Comparison of ENCODE assay signal across 8 mouse cellular contexts in the genomic region with DNA sequence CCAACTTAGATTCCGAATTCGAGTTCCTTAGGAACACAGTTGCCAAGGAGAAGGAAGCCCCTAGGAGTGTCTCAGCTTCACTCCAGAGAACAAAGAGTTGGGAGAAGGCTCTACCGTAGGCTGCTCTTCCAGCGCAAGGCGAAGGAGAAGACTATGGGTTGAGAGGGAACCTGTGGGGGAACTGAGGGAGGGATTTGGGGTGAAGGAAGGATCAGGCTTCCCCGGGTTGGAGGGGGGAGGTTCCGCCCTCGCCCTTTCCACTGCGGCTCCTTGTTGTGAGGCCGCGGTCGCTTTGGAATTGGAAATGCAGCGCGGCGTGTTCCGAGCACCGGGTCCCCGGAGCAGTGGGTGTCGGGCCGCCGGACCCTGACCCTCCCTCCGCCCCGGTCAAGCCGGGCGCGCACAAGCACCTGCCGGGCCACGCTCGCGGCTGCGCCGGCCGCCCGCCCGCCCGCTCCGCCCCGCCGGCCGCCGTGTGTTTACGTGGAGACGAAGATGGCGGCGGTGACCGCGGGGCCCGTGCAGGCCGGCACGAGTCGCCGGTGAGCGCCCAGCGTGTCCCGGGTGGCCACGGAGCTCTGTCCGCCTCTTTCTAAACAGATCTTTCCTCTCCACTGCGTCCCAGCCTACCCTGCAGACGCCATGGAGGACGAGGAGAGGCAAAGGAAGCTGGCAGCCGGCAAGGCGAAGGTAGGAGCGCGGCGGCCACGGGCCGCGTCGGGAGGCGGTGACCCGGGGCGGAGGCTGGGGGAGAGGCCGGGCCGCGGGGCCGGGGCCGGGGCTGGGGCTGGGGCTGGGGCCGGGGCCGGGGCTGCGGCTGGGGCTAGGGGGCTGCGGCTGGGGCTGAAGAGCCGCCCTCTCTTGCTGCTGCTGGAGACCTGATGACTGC. TPM values are rescaled to one million over a fixed set of nuclear protein-coding genes. Genes with fewer than 3 reads are reported as not detected.
DNase-seq lines count a peak whose midpoint lies in the region; ATAC-seq and TF ChIP-seq lines count a peak whose summit lies in the region.

Gene Akap9 (plus strand): TSS at position 254 of the 889 bp plus-strand sequence.

- under 1% methylated on average over 61 of the region's 82 CpGs for WGBS in forebrain, embryonic 16.5 days
- WGBS in lung, embryonic 16.5 days = under 1% methylated on average over 48 of the region's 82 CpGs

- no peaks in the 10 kb centered on the region for H3K9me3 ChIP-seq in MEL (replicated peaks; ENCODE audit: insufficient read depth, low read length)
- H3K9me3 ChIP-seq in forebrain, embryonic 16.5 days (ENCODE audit: control insufficient read depth, low read length) = no peaks in the 10 kb centered on the region
- no peaks in the 10 kb centered on the region for H3K9me3 ChIP-seq in lung, embryonic 16.5 days (ENCODE audit: control insufficient read depth, low read length)

- TF ChIP-seq RAD21 in MEL (IDR thresholded peaks at IDR 0.05; ENCODE audit: low read depth, low read length) = no peak

- H3K27me3 ChIP-seq in MEL (ENCODE audit: control insufficient read depth in 1 of 2, insufficient read depth in 2 of 2, low read length in 2 of 2) = no peaks in the 10 kb centered on the region
- H3K27me3 ChIP-seq in forebrain, embryonic 16.5 days (replicated peaks; ENCODE audit: control insufficient read depth, insufficient read depth, low read length) = no peaks in the 10 kb centered on the region
- H3K27me3 ChIP-seq in lung, embryonic 16.5 days (ENCODE audit: control insufficient read depth, insufficient read depth, low read depth, low read length) = no peaks in the 10 kb centered on the region

- H3K79me2 ChIP-seq in MEL (ENCODE audit: control insufficient read depth, insufficient read depth, low read length, poor library complexity) = peaks cover 22% of the 10 kb centered on the region

- peak within 1 kb of the TSS; percentile 97 for H3K9ac ChIP-seq in MEL (ENCODE audit: control insufficient read depth, low read depth, low read length, poor library complexity, severe bottlenecking)
- H3K9ac ChIP-seq in forebrain, embryonic 16.5 days (replicated peaks; ENCODE audit: low read depth, low read length) = peak within 1 kb of the TSS; percentile 99
- peak within 1 kb of the TSS; percentile 97 for H3K9ac ChIP-seq in lung, embryonic 16.5 days (ENCODE audit: low read length)

- peaks cover 0 to 4% of the 10 kb centered on the region in 2 experiments; a peak in 2 of 4 replicates for H3K4me1 ChIP-seq in MEL (ENCODE audit: control insufficient read depth in 1 of 2, insufficient read depth in 2 of 2, low read length in 2 of 2)
- peaks cover 31% of the 10 kb centered on the region for H3K4me1 ChIP-seq in forebrain, embryonic 16.5 days (replicated peaks; ENCODE audit: control insufficient read depth, insufficient read depth, low read length)
- H3K4me1 ChIP-seq in lung, embryonic 16.5 days (replicated peaks; ENCODE audit: control insufficient read depth, insufficient read depth, low read length) = peaks cover 6% of the 10 kb centered on the region; the same call in 1 of the 2 replicates

- peak within 1 kb of the TSS; percentile 94 for H3K4me2 ChIP-seq in forebrain, embryonic 16.5 days (ENCODE audit: low read length)
- peak within 1 kb of the TSS; percentile 70 for H3K4me2 ChIP-seq in lung, embryonic 16.5 days (ENCODE audit: low read depth, low read length)

- TF ChIP-seq POLR2A in MEL (IDR thresholded peaks at IDR 0.05; ENCODE audit: control insufficient read depth in 1 of 2, insufficient read depth in 1 of 2, low read depth in 1 of 2, low read length in 2 of 2, poor library complexity in 1 of 2) = peak; percentile 72 to 88

- peak within 1 kb of the TSS; percentile 98 to 99 for H3K4me3 ChIP-seq in MEL (ENCODE audit: control insufficient read depth in 1 of 2, insufficient read depth in 1 of 2, low read depth in 2 of 2, low read length in 2 of 2)
- H3K4me3 ChIP-seq in forebrain, embryonic 16.5 days (replicated peaks; ENCODE audit: low read length) = peak within 1 kb of the TSS; percentile 94
- H3K4me3 ChIP-seq in lung, embryonic 16.5 days (ENCODE audit: low read length) = peak within 1 kb of the TSS; percentile 89

- TF ChIP-seq CTCF in MEL (IDR thresholded peaks at IDR 0.05 in 2 of 3, conservative IDR thresholded peaks at IDR 0.05 in 1 of 3; ENCODE audit: control insufficient read depth in 1 of 3, insufficient read depth in 1 of 3, low read depth in 2 of 3, low read length in 3 of 3, poor library complexity in 1 of 3, severe bottlenecking in 1 of 3) = no peak

- no peak for TF ChIP-seq EP300 in MEL (IDR thresholded peaks at IDR 0.05; ENCODE audit: low read depth in 1 of 2, low read length in 2 of 2)

- H3K27ac ChIP-seq in MEL (ENCODE audit: control insufficient read depth, low read depth, low read length) = peak within 1 kb of the TSS; percentile 77
- peak within 1 kb of the TSS; percentile 98 for H3K27ac ChIP-seq in forebrain, embryonic 16.5 days (ENCODE audit: low read length)
- peak within 1 kb of the TSS; percentile 90 for H3K27ac ChIP-seq in lung, embryonic 16.5 days (ENCODE audit: low read length)

- H3K36me3 ChIP-seq in MEL (ENCODE audit: control insufficient read depth in 1 of 2, insufficient read depth in 2 of 2, low read length in 2 of 2) = peaks cover 0 to 7% of the 10 kb centered on the region in 2 experiments; a peak in 2 of 4 replicates
- H3K36me3 ChIP-seq in forebrain, embryonic 16.5 days (ENCODE audit: control insufficient read depth, insufficient read depth) = no peaks in the 10 kb centered on the region
- no peaks in the 10 kb centered on the region for H3K36me3 ChIP-seq in lung, embryonic 16.5 days (ENCODE audit: control insufficient read depth, insufficient read depth, low read length)

- peak; percentile 81 for ATAC-seq in forebrain, embryonic 16.5 days
- ATAC-seq in lung, embryonic 16.5 days (ENCODE audit: low read depth) = peak; percentile 93

- peak; percentile 71 for DNase-seq in MEL (ENCODE audit: low read depth, low spot score)
- DNase-seq in cerebellum, adult 18-20 months = peak; percentile 71 to 88
- peak; percentile 74 for DNase-seq in heart, postnatal 4 days
- peak; percentile 17 for DNase-seq in layer of hippocampus, adult 9-10 months (ENCODE audit: low spot score)
- DNase-seq in ovary, postnatal 10 days (ENCODE audit: low spot score) = peak; percentile 58
- DNase-seq in thymus, postnatal 10 days (ENCODE audit: low spot score in 2 of 2) = peak; percentile 33 to 45

TF ChIP-seq in MEL, 35 proteins besides CTCF, POLR2A, EP300 and RAD21:
- TF ChIP-seq RCOR1 (IDR thresholded peaks at IDR 0.05; ENCODE audit: low read depth, low read length) (no peak), MAX (IDR thresholded peaks at IDR 0.05; ENCODE audit: low read length) (no peak), ETS1 (IDR thresholded peaks at IDR 0.05; ENCODE audit: low read depth, low read length) (no peak), BHLHE40 (IDR thresholded peaks at IDR 0.05; ENCODE audit: borderline replicate concordance, low read depth, low read length) (no peak), MXI1 (IDR thresholded peaks at IDR 0.05; ENCODE audit: low read depth, low read length) (peak; percentile 50; the same call in 1 of the 2 replicates), POLR2AphosphoS5 (IDR thresholded peaks at IDR 0.05; ENCODE audit: borderline replicate concordance, low read depth, low read length) (no peak), HCFC1 (IDR thresholded peaks at IDR 0.05; ENCODE audit: low read depth, low read length) (peak; percentile 17), USF2 (IDR thresholded peaks at IDR 0.05; ENCODE audit: borderline replicate concordance in 1 of 2, insufficient read depth in 1 of 2, low read depth in 1 of 2, low read length in 2 of 2) (no peak), NRF1 (IDR thresholded peaks at IDR 0.05; ENCODE audit: insufficient read depth, low read depth, low read length, poor library complexity, severe bottlenecking) (peak; percentile 48; the same call in 1 of the 2 replicates), NELFE (IDR thresholded peaks at IDR 0.05; ENCODE audit: low read depth, low read length) (peak; percentile 54)
TF ChIP-seq in MEL: peak in this region for 4.

RNA-seq across cellular contexts. Expression of gene Akap9, which starts in this region (rescaled TPM):
- 15.9 and 16.0 TPM in 2 replicates for total RNA-seq in MEL (2012; rRNA removed)
- polyA plus RNA-seq in MEL (2012; ENCODE audit: insufficient read depth in 1 of 2, insufficient read length in 2 of 2, low read depth in 1 of 2, low replicate concordance in 2 of 2, missing spikeins in 1 of 2) = 10 to 100 TPM; 17.3 to 29.3 TPM
- 385 and 392 TPM in 2 replicates for polyA plus RNA-seq in forebrain, embryonic 16.5 days (2015; fragmentation: Nextera tagmentation; extraction: Ambion mirVana)
- 10 to 100 TPM; 49.3 to 49.6 TPM for total RNA-seq in heart, postnatal 4 days (2021)
- polyA plus RNA-seq in lung, embryonic 16.5 days (2015; fragmentation: Nextera tagmentation; extraction: Ambion mirVana) = 107 and 108 TPM in 2 replicates

Comparison
In these comparisons a context has a peak if more than half of its experiments do, and no peak if none do; other contexts are left out.
1. Peak in every context shown above with its lines: DNase-seq, ATAC-seq, H3K4me3 ChIP-seq and H3K27ac ChIP-seq.
2. DNase-seq: peak in every context shown above with its lines; median percentile 80 in cerebellum, adult 18-20 months; 74 in heart, postnatal 4 days; 71 in MEL; 58 in ovary, postnatal 10 days; 39 in thymus, postnatal 10 days; 17 in layer of hippocampus, adult 9-10 months.